Mouse (Mus musculus): ENCODE data around the gene Tfeb.

Tfeb gene

DNA sequence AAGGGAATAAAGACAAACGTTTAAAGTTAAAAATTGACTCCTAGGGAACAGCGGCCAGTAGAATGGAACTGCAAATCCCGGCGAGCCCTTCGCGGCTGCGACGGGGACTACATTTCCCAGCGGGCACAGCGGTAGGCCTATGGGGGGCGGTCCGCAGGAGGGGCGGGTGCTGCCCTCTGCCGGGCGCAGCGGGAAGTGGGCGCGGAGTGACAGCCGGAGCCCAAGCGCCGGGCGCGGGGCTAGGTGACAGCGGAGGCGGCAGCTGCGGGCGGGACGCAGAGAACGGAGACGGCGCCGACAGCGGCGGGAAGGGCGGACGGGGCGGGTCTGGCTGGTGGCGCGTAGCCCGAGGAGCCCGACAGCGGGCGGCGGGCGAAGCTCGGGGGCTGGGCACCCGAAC lies at the start of gene Tfeb:
Tfeb (plus strand) TSS at position 175 of the 400 bp plus-strand sequence.
- peak; percentile 98 for DNase-seq

DNA sequence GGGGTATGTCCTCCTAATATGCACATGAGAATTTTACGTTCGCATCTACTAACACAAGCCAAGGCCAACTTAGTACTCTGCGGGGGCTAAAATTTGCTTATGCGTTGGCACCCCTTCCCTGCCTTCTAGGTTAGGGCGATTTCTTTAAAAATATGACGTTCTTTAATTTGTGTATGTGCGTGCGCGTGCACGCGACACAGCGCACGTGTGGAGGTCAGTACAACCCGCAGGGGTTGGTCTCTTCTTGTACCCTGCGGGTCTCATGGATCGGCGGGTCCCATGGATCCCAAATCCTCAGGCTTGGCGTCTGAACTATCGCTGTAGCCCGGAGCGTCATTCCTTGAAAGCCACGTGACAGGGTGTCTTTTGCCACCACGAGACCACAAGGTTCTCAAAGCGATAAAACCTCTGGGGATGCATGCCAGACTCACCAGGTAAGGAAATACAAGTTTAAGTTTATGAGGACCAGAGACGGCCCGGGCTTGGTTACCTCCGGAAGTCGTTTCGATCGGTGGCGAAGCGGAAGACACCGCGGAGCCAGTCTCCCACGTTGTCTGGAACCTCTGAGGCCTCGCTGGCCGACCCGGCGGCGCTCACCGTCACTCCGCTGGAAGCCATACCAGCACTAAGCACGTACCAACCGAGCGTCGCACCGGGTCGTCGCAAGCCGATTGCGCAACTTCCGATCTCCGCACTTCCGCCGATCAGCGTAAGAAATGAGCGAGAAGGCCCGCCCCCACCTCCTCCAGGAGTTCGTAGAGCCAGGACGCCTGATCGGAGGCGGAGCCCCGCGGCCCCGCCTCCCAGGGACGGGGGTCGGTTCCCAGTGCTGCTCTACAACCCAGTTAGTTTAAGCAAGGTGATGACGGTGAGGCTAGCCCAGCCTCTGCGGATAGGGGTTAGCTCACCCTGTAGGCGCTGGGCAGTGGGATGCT lies 49.2 kb upstream of the Tfeb start:
- DNase-seq, result peak; percentile 92

DNA sequence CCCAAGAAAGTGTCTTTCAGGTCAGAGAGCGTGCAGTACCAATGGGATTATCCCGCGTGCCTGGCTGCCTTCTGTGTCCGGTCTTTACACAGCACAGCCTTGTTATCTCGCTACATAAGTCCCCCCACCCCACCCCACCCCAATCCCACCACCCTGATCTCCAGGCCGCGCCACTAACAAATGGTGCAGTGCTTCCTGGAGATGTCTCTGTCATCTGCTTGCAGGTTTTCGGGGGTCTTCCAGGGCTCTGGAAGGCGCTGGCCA lies 48.6 kb upstream of the Tfeb start, which contains the start of gene Tomm6:
Tomm6 (minus strand) TSS at position 43 of the 264 bp plus-strand sequence.
- DNase-seq, result no peak

DNA sequence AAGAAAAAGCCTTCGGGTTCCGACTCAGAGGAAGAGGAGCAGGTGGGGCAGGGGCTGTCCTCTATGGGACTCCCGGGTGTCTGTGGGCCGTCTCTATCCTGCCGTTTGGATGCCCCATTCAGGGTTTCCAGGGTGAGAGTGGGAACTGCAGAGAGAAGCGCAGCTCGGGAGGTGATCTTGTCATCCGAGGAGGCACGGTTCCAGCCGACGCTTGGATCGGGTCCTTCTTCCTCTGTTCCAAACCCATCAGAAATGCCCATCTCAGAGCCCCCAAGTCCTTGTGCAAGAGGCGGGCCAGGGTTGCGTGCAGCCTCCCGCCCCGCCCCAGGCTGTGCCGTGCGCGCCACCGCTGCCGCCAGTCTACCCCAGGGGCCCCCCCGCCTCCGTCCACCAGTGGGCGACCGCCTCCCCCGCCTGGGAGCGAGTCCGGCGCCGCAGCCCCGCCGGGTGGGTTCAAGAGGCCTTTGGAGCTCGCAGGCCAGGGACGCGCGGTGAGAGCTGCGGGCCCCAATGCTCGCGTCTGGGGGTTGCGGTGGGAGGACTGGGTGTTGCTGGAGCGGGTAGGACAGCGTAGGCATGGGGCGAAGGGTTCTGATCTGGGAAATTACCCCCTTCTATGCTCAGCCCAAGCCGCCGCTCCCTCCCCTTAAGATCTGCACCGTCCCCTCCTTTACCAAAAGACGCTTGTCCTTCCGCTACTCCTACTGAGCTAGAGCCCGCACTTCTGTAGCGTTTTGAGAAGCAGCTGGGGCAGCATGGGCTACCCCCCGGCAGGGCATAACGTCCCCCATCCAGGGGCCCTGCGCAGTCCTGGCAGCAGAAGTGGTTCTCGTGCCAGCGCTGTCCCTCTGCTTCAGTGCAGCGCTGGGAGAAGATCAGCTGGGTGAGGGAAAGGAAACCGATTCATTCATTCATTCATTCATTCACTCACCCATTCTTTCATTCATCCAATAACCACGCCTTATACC lies 47.9 kb upstream of the Tfeb start, which contains the start of gene Frs3:
Frs3 (plus strand) TSS at position 423 of the 968 bp plus-strand sequence.
- DNase-seq, result peak; percentile 74

DNA sequence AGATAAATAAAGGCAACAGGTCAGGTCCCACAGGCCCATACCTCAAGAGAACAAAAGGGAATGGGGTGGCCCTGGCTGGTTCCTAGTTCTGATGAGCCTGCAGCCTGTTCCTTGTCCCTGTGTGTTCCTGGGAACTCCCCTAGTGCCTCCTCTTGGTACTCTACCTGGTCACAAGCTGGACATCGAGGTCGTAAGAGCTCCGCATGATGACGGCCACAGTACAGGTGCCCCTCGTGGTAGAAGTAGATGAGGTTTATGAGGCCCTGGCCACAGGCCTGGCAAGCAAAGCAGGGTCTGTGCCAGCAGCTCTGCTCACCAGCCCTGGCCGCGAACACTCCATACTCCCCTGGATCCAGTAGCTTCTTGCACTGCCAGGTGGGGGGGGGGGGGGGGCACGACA lies 46.9 kb upstream of the Tfeb start:
- DNase-seq, result no peak

DNA sequence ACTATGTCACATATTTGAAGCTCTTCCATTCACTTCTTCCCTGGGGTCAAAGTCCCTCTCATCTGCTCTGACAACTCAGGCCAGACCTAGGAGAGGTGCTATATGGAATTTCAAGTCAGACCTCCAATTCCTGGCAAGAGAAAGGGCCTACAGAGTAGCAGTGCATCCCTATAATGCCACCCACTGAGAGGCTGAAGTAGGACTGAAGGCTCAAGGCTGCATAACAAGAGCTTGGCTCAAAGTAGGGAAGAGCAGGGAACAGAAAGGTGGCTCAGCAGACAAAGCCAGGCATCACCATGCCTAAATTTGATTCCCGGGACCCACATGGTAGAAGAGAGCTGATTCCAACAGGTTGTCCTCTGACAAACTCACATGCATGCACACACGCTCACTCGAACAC lies 45.2 kb upstream of the Tfeb start:
- DNase-seq, result no peak

DNA sequence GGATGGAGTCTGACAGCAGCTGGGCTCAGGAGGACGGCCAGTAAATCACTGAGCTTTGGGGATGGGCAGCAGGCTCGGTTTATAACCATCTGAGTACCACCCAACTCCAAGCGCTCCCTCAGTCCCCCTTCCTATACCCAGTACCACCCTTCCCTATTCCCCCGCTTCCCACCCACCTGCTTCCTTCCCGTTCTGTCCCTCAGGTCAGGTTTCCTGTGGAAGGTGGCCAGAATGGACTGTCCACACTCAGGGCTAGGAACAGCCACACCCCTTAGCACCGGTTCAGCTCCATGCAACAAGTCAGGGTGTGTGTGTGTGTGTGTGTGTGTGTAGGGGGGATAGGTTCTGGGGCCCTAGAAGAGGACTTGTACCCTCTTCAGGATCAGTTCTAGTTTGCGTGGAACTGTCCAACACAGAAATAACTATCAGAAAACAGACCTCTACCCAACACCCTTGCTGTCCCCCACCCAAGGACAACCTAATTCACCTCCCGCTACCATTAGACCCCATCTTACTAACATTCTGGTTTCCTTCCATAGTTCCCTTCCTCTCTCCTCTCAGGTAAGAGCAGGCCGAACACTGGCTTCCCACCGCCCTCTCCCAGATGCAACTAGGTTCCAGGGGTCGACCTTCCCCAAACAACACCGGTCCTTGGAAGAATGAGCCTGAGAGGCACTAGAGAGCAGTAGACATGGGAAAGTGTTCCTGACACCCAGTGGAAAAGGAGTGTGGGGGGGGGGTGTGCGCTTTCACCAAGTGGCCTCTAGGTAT lies 43.0 kb upstream of the Tfeb start:
- no peak for DNase-seq

DNA sequence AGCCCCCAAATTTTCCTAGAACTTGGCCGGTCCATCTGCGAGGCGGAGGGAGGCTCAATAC lies 42.6 kb upstream of the Tfeb start, which contains the start of gene Gm21981:
Gm21981 (minus strand) TSS at position 14 of the 61 bp plus-strand sequence.
- no peak for DNase-seq

DNA sequence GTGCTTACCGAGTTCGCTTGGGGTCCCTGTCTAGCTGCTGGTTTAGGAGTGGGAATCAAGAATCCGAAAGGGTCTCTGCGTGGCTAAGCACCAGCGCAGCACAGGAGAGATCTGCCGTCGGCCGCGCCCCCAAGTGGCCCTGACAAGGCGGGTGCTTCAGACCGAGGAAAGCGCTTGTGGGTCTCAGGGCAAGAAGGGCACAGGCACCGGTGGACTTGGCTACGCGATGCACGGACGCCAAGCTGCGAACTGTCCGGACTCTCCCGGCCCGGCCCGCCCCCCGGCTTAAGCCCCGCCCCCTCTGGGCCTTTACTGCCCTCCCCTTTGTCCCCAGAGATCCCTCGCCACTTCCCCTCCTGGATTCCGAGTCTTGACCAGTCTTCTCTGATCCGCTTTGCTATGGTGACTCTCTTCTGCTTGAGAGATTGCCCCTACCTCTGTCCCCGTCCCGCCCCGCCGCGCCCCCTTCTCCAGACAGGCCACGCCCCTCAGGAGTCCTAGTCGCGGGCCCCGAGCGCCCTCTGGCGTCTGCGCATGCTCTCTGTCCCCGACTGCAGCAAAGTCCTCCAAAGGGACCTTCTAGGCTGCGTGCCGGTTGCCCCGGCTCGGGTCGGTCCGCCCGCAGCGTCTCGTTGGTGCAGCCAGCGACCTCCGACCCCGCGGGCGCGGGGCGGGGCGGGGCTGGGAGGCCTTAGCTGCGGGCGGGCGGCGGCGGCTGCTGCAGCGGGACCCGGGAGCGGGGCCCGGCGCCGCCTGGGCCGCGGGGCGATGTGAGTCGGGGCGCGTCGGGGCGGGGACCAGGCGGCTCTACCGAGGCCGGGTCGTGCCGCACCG lies 42.1 kb upstream of the Tfeb start, which contains the start of gene Prickle4:
Prickle4 (minus strand) TSS at position 234 of the 834 bp plus-strand sequence.
- peak; percentile 98 for DNase-seq

DNA sequence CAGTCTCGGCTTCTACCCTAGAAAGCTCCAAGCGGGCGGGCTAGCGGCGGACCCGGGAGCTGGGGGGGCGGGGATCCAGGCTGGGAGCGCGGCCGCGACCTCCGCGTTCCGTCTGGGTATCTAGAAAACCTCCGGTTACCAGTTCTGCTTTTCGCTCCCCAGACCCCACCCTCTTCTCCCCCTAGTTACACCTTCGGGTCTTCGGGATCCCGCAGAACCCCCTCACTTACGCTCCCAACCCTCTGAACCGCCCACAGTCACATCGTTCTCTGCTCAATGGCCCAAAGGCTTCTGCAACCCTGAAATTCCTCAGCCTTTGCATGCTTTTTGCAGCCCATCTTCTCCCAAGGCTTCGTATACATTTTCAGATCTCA lies 41.5 kb upstream of the Tfeb start:
- DNase-seq, result no peak

DNA sequence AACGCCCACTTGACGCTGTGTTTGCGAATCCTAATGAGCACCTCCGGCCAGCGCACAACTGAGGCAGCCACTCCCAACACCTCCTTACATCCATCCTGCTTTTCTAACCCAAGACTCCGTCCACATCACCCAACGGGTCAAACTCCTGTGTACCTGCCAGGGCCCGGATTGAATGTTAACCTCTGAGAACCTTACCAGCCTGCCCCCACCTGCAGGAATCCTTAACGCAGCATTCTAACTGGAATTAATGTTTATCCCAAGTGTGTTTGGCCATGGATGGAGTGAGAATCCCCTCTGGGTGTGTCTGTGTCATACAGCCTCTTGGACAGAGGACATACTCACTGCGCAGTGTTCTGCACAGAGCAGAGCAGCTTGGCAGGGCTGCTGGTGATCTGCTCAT lies 38.7 kb upstream of the Tfeb start:
- no peak for DNase-seq

DNA sequence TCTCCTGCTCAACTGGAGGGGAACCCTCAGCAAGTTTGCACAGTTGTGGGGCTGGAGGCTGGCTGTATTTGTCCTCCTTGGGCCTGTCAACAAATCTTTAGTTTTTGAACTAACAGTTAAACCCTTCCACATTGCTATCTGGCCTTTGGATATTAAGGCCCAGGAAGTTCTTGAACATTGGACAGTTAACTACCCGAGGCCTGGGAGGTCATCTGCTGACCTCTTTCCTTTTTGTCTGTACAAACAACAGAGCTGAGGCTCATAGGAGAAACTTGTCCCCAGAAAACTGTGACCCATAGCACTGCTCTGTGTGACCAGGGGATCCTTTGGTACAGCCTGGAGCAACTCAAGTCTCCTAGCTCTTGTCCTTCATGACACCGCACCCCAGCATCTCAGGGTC lies 37.8 kb upstream of the Tfeb start:
- DNase-seq, result no peak

DNA sequence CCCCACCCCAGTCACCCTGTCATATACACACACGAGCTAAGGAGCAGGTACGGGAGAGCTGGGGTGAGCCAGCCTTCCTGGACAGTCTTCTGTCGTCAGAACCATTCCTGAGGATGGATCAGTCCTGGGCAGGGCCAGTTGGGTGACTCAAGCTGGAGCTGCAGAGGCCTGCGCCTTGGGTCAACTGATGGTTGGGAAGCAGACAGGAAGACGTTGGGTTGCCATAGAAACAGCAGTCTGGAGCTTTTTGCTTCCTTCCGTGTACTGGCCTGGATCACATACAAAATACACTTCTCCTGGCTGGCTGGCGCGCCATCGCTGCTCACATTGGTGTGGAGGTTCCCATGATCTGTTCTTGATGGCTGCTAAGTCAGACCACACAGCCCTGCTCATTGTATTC lies 35.0 kb upstream of the Tfeb start:
- DNase-seq, result no peak

DNA sequence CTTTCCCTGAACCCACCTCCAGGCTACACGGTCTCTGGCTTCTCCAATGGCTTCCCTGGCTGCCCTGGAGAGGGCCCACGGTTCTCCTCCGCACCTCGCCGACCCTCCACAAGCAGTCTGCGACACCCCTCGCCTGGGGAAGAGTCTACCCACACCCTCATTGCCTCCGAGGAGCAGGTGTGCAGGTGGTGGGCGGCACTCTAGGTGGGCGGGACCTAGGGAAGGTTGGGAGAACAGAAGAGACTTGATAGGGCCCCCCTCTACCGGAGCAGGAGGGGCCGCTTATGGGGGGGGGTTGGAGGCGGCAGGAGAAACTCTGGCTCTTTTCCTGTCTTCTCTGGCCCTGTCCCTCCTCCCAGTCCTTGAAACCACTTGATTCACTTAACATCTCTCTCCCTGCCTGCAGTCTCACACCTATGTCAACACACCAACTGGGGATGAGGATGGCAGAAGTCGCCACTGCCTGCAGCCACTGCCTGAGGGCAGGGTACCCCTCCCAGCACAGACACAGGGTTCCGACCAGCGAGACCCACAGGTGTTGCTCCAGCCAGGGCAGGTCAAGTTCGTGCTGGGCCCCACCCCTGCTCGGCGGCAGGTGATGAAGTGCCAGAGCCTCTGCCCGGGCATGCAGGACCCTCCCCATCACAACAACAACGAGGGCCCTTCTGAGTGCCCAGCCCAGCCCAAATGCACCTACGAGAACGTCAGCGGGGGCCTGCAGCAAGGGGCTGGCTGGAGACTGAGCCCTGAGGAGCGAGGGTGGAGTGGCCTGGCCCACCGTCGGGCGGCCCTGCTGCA lies 34.1 kb upstream of the Tfeb start:
- no peak for DNase-seq

DNA sequence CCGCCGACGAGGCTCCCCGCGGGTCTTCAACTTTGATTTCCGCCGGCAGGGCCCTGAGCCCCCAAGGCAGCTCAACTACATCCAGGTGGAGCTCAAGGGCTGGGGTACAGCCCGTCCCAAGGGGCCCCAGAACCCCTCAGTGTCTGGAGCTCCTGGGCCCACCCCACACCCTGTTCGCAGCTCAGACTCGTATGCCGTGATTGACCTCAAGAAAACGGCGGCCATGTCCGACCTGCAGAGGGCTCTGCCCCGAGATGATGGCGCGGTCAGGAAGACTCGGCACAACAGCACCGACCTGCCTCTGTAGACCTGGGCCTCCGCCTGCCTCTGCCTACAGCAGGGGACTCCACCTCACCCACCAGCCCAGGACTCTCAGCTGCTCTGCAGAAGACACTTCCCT lies 33.3 kb upstream of the Tfeb start:
- DNase-seq, result no peak

DNA sequence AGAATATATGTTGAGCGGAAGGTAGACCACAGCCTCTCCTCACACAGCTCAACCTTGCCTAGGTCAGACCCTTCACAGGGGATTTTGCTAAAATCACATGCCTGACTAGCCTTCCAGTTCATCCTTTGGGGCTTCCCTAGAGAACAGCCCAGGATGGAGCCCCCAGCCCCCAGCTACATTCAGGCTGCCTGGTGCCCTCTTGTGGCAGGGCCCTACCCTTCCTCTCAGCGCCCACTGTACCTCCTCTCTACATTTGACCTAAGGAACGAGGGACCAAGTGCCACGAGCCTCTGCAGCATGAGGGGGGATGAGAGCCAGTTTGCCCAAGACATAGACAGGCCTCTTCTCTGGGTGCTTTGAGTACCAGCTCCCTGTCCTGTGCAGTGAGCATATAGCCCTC lies 32.1 kb upstream of the Tfeb start:
- DNase-seq, result no peak

DNA sequence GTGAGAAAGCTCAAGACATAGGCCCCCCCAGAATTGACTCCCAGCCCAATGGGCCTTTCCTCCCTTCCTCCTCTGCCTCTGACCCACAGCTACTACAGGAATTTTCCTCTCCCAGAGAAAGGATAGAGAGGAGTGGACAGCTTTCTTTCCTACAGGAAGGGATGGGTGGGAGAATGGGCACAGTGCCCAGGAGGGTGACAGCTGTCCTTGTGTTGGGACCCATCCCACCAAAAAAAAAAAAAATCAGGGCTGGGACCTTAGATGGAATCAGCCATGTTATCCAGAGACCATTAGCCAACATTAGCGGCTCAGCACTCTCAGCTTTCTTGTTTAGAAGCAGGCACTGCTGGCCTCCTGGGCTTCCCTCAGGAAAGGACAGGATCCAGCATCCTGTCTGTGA lies 30.6 kb upstream of the Tfeb start:
- no peak for DNase-seq

DNA sequence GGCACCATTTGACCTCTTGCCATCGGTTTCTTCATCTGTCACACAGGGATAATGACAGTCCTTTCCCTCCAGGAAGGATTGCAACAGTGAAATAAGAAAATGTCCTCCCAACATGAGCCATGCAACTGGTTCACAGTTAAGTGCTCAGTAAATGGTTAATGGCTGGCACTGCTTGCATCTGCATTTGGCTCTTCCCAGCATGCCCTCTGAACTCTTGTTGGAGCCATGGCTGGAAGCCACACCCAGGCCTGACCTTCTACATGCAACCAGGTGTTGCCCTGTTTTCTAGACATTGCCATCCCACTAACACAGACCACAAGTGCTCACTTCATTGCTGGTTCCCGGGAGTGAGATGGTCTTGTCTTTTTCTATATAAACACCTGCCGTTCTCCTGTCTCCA lies 28.9 kb upstream of the Tfeb start:
- DNase-seq, result no peak

DNA sequence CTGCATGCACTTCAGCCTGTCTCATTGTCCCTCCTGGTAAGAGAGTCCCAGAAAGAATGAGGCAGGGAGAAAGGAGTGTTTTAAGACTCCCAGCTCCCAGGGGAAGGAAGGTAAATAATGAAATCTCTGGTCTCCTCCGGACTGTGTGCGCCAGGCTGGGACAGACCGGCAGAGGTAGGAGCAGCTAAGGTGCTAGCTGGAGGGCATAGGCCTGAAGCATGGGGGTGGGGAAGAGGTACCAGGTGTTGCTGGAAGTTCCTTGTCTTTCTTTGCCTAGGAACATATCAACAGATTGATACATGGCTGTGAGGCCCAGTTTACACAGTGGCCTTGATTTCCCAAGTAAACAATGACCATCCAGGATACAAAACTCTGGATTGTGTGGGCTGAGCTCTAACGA lies 27.9 kb upstream of the Tfeb start:
- no peak for DNase-seq

DNA sequence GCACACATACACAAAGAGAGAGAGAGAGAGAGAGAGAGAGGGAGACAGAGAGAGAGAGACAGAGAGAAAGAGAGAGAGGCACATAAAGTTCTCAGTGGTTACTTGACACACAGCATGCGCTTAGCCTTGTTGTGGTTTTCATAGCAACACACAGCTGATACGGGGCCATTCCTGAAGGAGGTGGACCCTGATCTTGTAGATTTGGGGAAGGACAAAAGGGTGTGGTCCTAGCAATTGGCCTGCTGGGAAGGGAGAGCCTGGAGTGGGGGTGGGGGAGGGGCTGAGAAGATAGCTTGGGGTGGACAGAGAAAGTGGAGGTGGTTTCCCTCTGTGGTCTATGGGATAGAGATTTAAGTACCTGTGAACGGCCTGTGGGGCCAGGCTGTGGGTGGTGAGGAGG lies 26.8 kb upstream of the Tfeb start:
- no peak for DNase-seq

DNA sequence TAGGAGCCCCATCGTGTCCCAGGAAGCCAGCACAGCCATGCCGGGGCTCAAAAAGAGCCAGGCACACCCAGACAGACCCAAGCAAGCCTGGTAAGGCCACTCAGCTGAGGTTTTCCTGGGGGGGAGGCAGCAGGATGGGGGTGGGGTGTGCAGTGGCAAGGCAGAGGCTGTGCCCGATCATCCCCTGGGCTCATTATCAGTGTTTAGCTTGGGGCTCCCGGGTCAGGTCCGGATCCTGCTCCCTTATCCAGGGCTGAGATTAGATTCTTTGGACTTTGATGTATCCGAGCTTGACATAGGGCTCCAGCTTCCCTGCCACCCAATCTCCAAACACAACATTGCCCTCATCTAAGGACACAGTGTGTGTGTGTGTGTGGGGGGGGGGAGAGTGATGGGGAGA lies 24.9 kb upstream of the Tfeb start:
- DNase-seq, result no peak
